Mouse (Mus musculus) adrenal gland, postnatal 0 days (tissue): ENCODE data around the gene Ifnab. TPM values are rescaled to one million over a fixed set of nuclear protein-coding genes. Genes with fewer than 3 reads are reported as not detected.

Experiments used
- polyA plus RNA-seq: library from polyadenylated mRNA; unstranded; fragments of >200 nt; fragmentation: Nextera tagmentation; extraction: Ambion mirVana; gene quantifications from 2 replicates; pipeline ENCODE4 v1.2.1, GENCODE M21; 2015

The Ifnab gene
- not detected in 2 replicates for polyA plus RNA-seq

DNA sequence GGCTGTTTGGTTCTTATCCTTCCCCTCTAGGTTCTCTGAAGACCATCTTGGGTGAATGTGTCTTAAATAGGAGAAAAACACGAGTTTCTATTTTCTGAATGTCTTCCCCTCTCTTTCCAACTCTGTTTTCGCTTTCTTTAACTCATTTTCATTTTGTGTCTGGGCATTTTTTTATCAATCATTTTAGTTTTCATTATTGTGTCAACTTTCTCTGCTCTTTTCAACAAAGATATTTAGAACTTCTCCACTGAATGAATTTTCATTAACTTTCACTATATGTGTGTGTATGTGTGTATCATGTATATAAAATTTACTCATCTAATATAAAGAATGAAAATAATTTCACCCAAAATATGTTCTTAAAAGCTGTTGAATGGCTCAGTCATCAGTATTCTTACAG is at the start of gene Ifnab:
Ifnab (minus strand) TSS at position 101 of the 400 bp plus-strand sequence.

GRCm38 (mm10) chr4:88721791-88722721 is 30.9 kb upstream of the Ifnab start, which contains the start of the genes Gm26566 and Klhl9:
Gm26566 (plus strand) TSS chr4:88721805.
Klhl9 (minus strand) TSS chr4:88722465.

GRCm38 (mm10) chr4:88683812-88684211 is 7.3 kb downstream of the Ifnab start, which contains the start of gene Ifna2:
Ifna2 (minus strand) TSS chr4:88683912.

GRCm38 (mm10) chr4:88676824-88677223 is 14.3 kb downstream of the Ifnab start, which contains the start of gene Ifna16:
Ifna16 (minus strand) TSS chr4:88676924.

GRCm38 (mm10) chr4:88644359-88644758 is 46.8 kb downstream of the Ifnab start, which contains the start of gene Ifna13:
Ifna13 (minus strand) TSS chr4:88644459.

Other genes with a start within 250 kb of the Ifnab start
- not detected in 2 replicates for gene Ifnb1, start 168.6 kb downstream of the Ifnab start, polyA plus RNA-seq
- not detected in 2 replicates for gene Ifna15, start 133.1 kb downstream of the Ifnab start, polyA plus RNA-seq
- not detected in 2 replicates for gene Ifna14, start 119.6 kb downstream of the Ifnab start, polyA plus RNA-seq
- not detected in 2 replicates for gene Ifna9, start 99.0 kb downstream of the Ifnab start, polyA plus RNA-seq
- gene Ifna12, start 88.0 kb downstream of the Ifnab start, polyA plus RNA-seq = not detected in 2 replicates
- gene C87499, start 56.9 kb downstream of the Ifnab start, polyA plus RNA-seq = not detected in 2 replicates
- gene Ifna13, start 46.9 kb downstream of the Ifnab start, polyA plus RNA-seq = not detected in 2 replicates
- gene Ifna16, start 14.4 kb downstream of the Ifnab start, polyA plus RNA-seq = not detected in 2 replicates
- not detected in 2 replicates for gene Ifna2, start 7.4 kb downstream of the Ifnab start, polyA plus RNA-seq
- gene Gm26566, start 30.4 kb upstream of the Ifnab start, polyA plus RNA-seq = 0.43 and 0.80 TPM in 2 replicates
- 46.9 and 55.5 TPM in 2 replicates for gene Klhl9, start 31.1 kb upstream of the Ifnab start, polyA plus RNA-seq
- not detected in 2 replicates for gene Gm13271, start 63.5 kb upstream of the Ifnab start, polyA plus RNA-seq
- 0.28 TPM in 1 of 2 replicates, not detected in the other for gene Gm13283, start 68.8 kb upstream of the Ifnab start, polyA plus RNA-seq
- gene Gm13290, start 82.5 kb upstream of the Ifnab start, polyA plus RNA-seq = 0.35 TPM in 1 of 2 replicates, not detected in the other
- gene Gm13289, start 85.6 kb upstream of the Ifnab start, polyA plus RNA-seq = not detected in 2 replicates
- gene Gm13272, start 88.5 kb upstream of the Ifnab start, polyA plus RNA-seq = not detected in 2 replicates
- not detected in 2 replicates for gene Ifnz, start 90.8 kb upstream of the Ifnab start, polyA plus RNA-seq
- gene Gm13276, start 94.3 kb upstream of the Ifnab start, polyA plus RNA-seq = not detected in 2 replicates
- gene Gm13277, start 97.3 kb upstream of the Ifnab start, polyA plus RNA-seq = not detected in 2 replicates
- gene Gm13278, start 100.2 kb upstream of the Ifnab start, polyA plus RNA-seq = not detected in 2 replicates
- gene Gm13275, start 103.1 kb upstream of the Ifnab start, polyA plus RNA-seq = not detected in 2 replicates
- gene Gm13279, start 106.0 kb upstream of the Ifnab start, polyA plus RNA-seq = not detected in 2 replicates
- gene Gm13285, start 108.3 kb upstream of the Ifnab start, polyA plus RNA-seq = 0.70 and 1.2 TPM in 2 replicates
- gene Gm13287, start 111.9 kb upstream of the Ifnab start, polyA plus RNA-seq = not detected in 2 replicates
- gene Gm13288, start 114.2 kb upstream of the Ifnab start, polyA plus RNA-seq = not detected in 2 replicates
- not detected in 2 replicates for gene Ifna7, start 124.9 kb upstream of the Ifnab start, polyA plus RNA-seq
- gene Ifna11, start 128.6 kb upstream of the Ifnab start, polyA plus RNA-seq = not detected in 2 replicates
- gene Ifna6, start 136.1 kb upstream of the Ifnab start, polyA plus RNA-seq = not detected in 2 replicates
- gene Ifna5, start 144.2 kb upstream of the Ifnab start, polyA plus RNA-seq = not detected in 2 replicates
- gene Ifna4, start 150.5 kb upstream of the Ifnab start, polyA plus RNA-seq = not detected in 2 replicates
- not detected in 2 replicates for gene Ifna1, start 158.7 kb upstream of the Ifnab start, polyA plus RNA-seq
- gene Ifne, start 188.8 kb upstream of the Ifnab start, polyA plus RNA-seq = not detected in 2 replicates